Mouse (Mus musculus) heart, adult 2 months (tissue): Measurements from ENCODE around the gene Gm21887.
"Not testable (repeated sequence)": the region's sequence is repeated elsewhere in the genome, so short reads cannot be mapped to it uniquely, and the experiment has no call there.

ENCODE experiments used
- CTCF ChIP-seq: fragments of 200-600 bp; IDR thresholded peaks from 2 replicates; pipeline ENCODE4 v1.8.1; 2022; ENCODE audit warnings: antibody characterized with exemption, mild to moderate bottlenecking, moderate library complexity
- EP300 ChIP-seq: fragments of 200-500 bp; IDR thresholded peaks from 2 replicates; pipeline ENCODE4 v1.6.1; 2011; ENCODE audit warnings: low read depth, low read length, control low read depth; ENCODE audit not compliant: insufficient read depth
- POLR2A ChIP-seq: fragments of 200-500 bp; IDR thresholded peaks from 2 replicates; pipeline ENCODE4 v1.6.1; 2011; ENCODE audit warnings: mild to moderate bottlenecking, low read depth, low read length, control low read depth; ENCODE audit not compliant: insufficient read depth

- not testable (repeated sequence) for TF ChIP-seq CTCF, POLR2A, EP300
Measured at GRCm38 (mm10) chrX:169997456-169997853, 12.0 kb upstream of the Gm21887 start.
